Mouse (Mus musculus) adrenal gland, adult 8-10 months (tissue): Measurements from ENCODE around the gene Dnajb7. TPM values are rescaled to one million over a fixed set of nuclear protein-coding genes. Genes with fewer than 3 reads are reported as not detected.

Experiments
- DNase-seq: peaks from one replicate; pipeline ENCODE4 v3.0.0; 2022
- total RNA-seq, 4 experiments: library from RNA; stranded (reverse); gene quantifications; 2 replicates each; pipeline ENCODE4 v1.2.4; 2022

Gene Dnajb7
- under 1 TPM in 1 of 4 experiments, not detected in 3; 0.34 TPM for total RNA-seq

GRCm38 (mm10) chr15:81408199-81408598 lies at the start of gene Dnajb7:
TSS of gene Dnajb7 (minus strand) at chr15:81408299.
- DNase-seq, result no peak

- peak; percentile 24 for DNase-seq
Measured at GRCm38 (mm10) chr15:81448463-81448862, 40.4 kb upstream of the Dnajb7 start.

GRCm38 (mm10) chr15:81439236-81439635 lies 31.1 kb upstream of the Dnajb7 start:
- peak; percentile 21 for DNase-seq

GRCm38 (mm10) chr15:81438345-81438744 lies 30.2 kb upstream of the Dnajb7 start:
- no peak for DNase-seq

- no peak for DNase-seq
Measured at GRCm38 (mm10) chr15:81431195-81431594, 23.1 kb upstream of the Dnajb7 start.

- no peak for DNase-seq
Measured at GRCm38 (mm10) chr15:81427947-81428346, 19.8 kb upstream of the Dnajb7 start.

- DNase-seq, result no peak
Measured at GRCm38 (mm10) chr15:81425311-81425710, 17.2 kb upstream of the Dnajb7 start.

GRCm38 (mm10) chr15:81422156-81422681 lies 14.1 kb upstream of the Dnajb7 start:
- DNase-seq, result no peak

- DNase-seq, result no peak
Measured at GRCm38 (mm10) chr15:81421454-81421853, 13.4 kb upstream of the Dnajb7 start.

GRCm38 (mm10) chr15:81418065-81418464 lies 10.0 kb upstream of the Dnajb7 start:
- no peak for DNase-seq

GRCm38 (mm10) chr15:81416763-81417310 lies 8.7 kb upstream of the Dnajb7 start:
- peak; percentile 60 for DNase-seq

GRCm38 (mm10) chr15:81405008-81405407 lies 3.1 kb downstream of the Dnajb7 start:
- no peak for DNase-seq

GRCm38 (mm10) chr15:81399638-81400315 lies 8.3 kb downstream of the Dnajb7 start, which contains the start of the genes St13 and Xpnpep3:
TSS of gene St13 (minus strand) at chr15:81400077.
TSS of gene Xpnpep3 (plus strand) at chr15:81400138.
- DNase-seq, result peak; percentile 96

- no peak for DNase-seq
Measured at GRCm38 (mm10) chr15:81399297-81399637, 8.8 kb downstream of the Dnajb7 start.

GRCm38 (mm10) chr15:81398189-81398588 lies 9.9 kb downstream of the Dnajb7 start:
- no peak for DNase-seq

GRCm38 (mm10) chr15:81394211-81394915 lies 13.7 kb downstream of the Dnajb7 start:
- no peak for DNase-seq

- no peak for DNase-seq
Measured at GRCm38 (mm10) chr15:81392997-81393396, 15.1 kb downstream of the Dnajb7 start.

GRCm38 (mm10) chr15:81386327-81386726 lies 21.8 kb downstream of the Dnajb7 start:
- DNase-seq, result no peak

- DNase-seq, result no peak
Measured at GRCm38 (mm10) chr15:81378845-81379244, 29.3 kb downstream of the Dnajb7 start.

GRCm38 (mm10) chr15:81374621-81375020 lies 33.5 kb downstream of the Dnajb7 start:
- DNase-seq, result peak; percentile 41

- DNase-seq, result no peak
Measured at GRCm38 (mm10) chr15:81370356-81370755, 37.7 kb downstream of the Dnajb7 start.

GRCm38 (mm10) chr15:81368601-81369000 lies 39.5 kb downstream of the Dnajb7 start:
- no peak for DNase-seq

- DNase-seq, result no peak
Measured at GRCm38 (mm10) chr15:81366241-81366640, 41.9 kb downstream of the Dnajb7 start.
